Mouse (Mus musculus): Measurements from ENCODE around the gene Bdp1. TPM values are rescaled to one million over a fixed set of nuclear protein-coding genes. Genes with fewer than 3 reads are reported as not detected.

Bdp1 gene
- polyA plus RNA-seq, 1 experiment from 2014 or later: 25.8 TPM

DNA sequence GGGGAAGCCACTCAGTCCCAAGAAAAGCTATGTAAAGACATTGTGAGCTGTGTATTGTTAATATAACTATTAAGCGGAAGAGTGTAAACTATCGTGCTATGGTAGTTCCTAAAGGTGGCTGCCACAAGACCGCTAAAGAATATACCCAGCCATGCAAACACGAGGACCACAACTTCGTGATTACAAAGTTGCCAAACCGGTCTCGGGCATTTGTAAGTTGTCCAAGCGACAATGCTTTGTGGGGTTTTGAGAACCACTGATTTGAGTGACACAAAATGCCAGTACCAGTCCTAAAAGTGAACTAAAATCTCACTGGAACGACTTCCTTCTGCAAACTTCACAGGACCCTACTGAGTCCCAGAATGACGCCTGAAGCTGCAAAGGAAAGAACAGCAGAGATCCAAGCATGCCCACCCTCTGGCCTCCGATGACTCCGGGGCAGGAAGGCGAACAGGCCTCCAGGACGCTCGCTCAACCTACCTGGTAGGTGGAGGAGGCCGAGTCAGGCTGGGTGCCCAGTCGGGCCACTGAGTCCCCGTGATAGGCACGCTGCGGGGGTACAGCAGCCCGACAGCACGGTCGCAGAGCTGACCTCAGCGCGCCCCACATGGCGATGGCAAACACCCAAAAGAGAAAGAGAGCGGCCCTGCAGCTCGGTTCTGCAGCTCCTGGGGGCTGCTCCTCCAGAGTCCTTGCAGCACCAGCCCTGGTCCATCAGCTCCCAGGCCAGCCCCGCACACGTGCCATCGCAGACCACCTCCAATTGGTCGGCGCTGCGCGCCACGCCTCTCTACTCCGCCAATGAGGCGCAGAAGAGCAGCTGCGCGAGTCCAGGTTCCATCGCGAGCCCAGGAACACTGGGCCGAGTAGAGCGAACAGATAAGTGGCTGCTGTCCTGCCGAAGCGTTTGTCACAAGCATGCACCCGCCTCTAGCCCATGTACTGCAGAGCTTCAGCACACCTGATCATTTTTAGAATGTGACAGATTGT is 88.7 kb downstream of the Bdp1 start, which contains the start of gene Mccc2:
Gene Mccc2, minus strand, starts transcription at position 734 of the 990 bp plus-strand sequence.
- peak within 1 kb of the TSS; percentile 78 for H3K9ac ChIP-seq (replicated peaks; ENCODE audit: low read length)
- peak; percentile 100 for ATAC-seq (ENCODE audit: low FRiP score, low TSS enrichment)
- 3% methylated on average over 47 of the region's 47 CpGs for WGBS
- no peaks in the 10 kb centered on the region for H3K27me3 ChIP-seq (ENCODE audit: insufficient read depth, low read length)
- H3K4me1 ChIP-seq (ENCODE audit: insufficient read depth, low read length): peaks cover 19% of the 10 kb centered on the region
- peak within 1 kb of the TSS; percentile 82 for H3K4me2 ChIP-seq (replicated peaks; ENCODE audit: low read depth, low read length)
- 0 out of 2 replicates have a peak, but pooled peaks cover 3% of the 10 kb centered on the region for H3K36me3 ChIP-seq (ENCODE audit: insufficient read depth, low read length)
- peak within 1 kb of the TSS; percentile 55 for H3K27ac ChIP-seq (ENCODE audit: low read length)
- peak within 1 kb of the TSS; percentile 67 for H3K4me3 ChIP-seq (ENCODE audit: low read length)
- no peaks in the 10 kb centered on the region for H3K9me3 ChIP-seq (ENCODE audit: low read length)

DNA sequence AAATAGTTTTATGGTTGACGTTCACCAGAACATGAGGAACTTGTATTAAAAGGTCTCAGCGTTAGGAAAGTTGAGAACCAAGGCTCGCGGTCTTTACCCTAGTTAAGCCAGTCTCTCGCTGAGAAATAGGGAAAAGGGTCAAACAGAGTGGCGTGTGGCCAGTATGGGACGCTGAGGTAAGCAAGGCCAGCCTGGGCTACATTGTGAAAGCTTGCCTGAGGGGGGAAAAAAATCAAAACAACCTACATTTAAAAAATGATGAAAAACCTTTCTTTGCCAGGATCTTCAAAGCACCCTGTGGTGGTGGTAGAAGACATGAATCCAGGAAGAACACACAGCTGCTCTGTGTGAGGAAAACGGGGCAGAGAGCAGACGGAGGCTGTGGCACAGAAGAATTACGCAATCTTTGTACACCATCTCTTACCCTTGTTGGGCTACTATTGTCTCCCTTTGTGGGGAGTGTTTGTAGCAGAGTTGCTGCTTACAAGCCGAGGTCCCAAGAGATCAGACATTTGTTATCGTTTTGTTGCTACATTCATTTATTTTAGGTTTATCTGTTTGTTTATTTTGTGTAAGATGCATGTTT is 97.9 kb downstream of the Bdp1 start:
- Histone ChIP-seq H3K27me3 (ENCODE audit: insufficient read depth, low read length) (no peaks in the 10 kb centered on the region), H3K4me3 (ENCODE audit: low read length) (no peak overlapping the region), H3K36me3 (ENCODE audit: insufficient read depth, low read length) (no peaks in the 10 kb centered on the region), H3K4me1 (ENCODE audit: insufficient read depth, low read length) (no peaks in the 10 kb centered on the region), H3K4me2 (replicated peaks; ENCODE audit: low read depth, low read length) (no peak overlapping the region), H3K9ac (replicated peaks; ENCODE audit: low read length) (no peak overlapping the region), H3K27ac (ENCODE audit: low read length) (no peak overlapping the region), H3K9me3 (ENCODE audit: low read length) (no peaks in the 10 kb centered on the region)
- 90% methylated on average over 12 of the region's 12 CpGs for WGBS
- no peak for ATAC-seq (ENCODE audit: low FRiP score, low TSS enrichment)

DNA sequence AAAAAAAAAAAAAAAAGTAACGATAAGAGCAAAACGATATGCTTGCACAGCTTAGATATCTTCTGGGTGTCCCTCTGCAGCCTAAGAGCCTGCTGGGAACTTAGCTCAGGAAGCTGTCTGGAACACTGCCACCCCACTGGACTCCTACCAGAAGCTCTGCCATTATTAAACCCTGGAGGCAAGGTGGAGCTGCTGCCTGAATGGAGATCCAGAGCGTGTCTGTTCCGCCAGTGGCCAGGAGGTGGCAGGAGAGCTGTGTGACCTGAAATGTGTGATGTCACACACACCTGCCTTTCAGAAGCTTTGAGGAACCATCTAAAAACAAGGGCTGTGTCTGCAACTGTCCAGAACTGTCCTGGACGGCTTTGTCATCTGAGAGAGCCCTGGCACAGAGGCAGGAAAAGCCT is 102.1 kb downstream of the Bdp1 start:
- Histone ChIP-seq H3K9ac (replicated peaks; ENCODE audit: low read length) (no peak overlapping the region), H3K4me3 (ENCODE audit: low read length) (no peak overlapping the region), H3K27ac (ENCODE audit: low read length) (no peak overlapping the region), H3K27me3 (ENCODE audit: insufficient read depth, low read length) (no peaks in the 10 kb centered on the region), H3K36me3 (ENCODE audit: insufficient read depth, low read length) (no peaks in the 10 kb centered on the region), H3K4me1 (ENCODE audit: insufficient read depth, low read length) (no peaks in the 10 kb centered on the region), H3K9me3 (ENCODE audit: low read length) (no peaks in the 10 kb centered on the region), H3K4me2 (replicated peaks; ENCODE audit: low read depth, low read length) (no peak overlapping the region)
- peak; percentile 69 for ATAC-seq (ENCODE audit: low FRiP score, low TSS enrichment)
- 32% methylated on average over 5 of the region's 5 CpGs for WGBS

DNA sequence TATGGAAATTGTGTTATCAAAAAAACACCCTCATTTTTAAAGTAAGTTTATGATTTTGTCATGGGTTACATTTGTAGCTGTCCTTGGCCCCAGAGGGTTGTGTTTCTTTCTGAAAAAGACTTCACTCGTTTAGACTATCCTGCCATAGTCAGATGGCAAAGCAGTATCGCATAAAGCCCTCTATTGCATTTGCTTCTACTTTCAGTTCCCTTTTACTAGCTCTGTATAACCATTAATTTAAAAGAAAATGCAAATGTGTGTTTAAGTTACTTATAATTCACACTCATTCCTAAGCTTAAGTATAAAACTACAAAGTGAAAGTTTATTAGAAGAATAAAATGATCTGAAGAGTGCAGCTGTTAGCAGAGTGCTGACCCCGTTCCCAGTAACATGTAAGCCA is 104.8 kb downstream of the Bdp1 start:
- Histone ChIP-seq H3K4me1 (ENCODE audit: insufficient read depth, low read length) (no peaks in the 10 kb centered on the region), H3K9me3 (ENCODE audit: low read length) (no peaks in the 10 kb centered on the region), H3K4me2 (replicated peaks; ENCODE audit: low read depth, low read length) (no peak overlapping the region), H3K36me3 (ENCODE audit: insufficient read depth, low read length) (no peaks in the 10 kb centered on the region), H3K9ac (replicated peaks; ENCODE audit: low read length) (no peak overlapping the region), H3K27ac (ENCODE audit: low read length) (no peak overlapping the region), H3K27me3 (ENCODE audit: insufficient read depth, low read length) (no peaks in the 10 kb centered on the region), H3K4me3 (ENCODE audit: low read length) (no peak overlapping the region)
- 90% methylated on average over 3 of the region's 3 CpGs for WGBS
- ATAC-seq (ENCODE audit: low FRiP score, low TSS enrichment): no peak

DNA sequence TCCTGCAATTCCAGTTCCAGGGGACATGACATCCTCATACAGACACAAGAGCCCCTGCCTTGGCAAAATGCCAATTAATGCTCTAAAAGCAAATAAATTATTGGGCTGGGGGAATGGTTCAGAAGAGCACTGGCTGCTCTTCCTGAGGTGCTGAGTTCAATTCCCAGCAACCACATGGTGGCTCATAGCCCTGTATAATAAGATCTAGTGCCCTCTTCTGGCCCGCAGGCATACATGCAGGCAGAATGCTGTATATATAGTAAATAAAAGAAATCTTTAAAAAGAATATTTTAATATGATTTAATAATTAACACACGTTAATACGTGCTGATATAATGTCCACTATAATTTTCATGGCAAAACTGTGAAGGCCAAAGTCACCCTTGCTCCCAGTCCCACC is 105.8 kb downstream of the Bdp1 start:
- Histone ChIP-seq H3K4me3 (ENCODE audit: low read length) (no peak overlapping the region), H3K9ac (replicated peaks; ENCODE audit: low read length) (no peak overlapping the region), H3K9me3 (ENCODE audit: low read length) (no peaks in the 10 kb centered on the region), H3K4me2 (replicated peaks; ENCODE audit: low read depth, low read length) (no peak overlapping the region), H3K36me3 (ENCODE audit: insufficient read depth, low read length) (no peaks in the 10 kb centered on the region), H3K4me1 (ENCODE audit: insufficient read depth, low read length) (no peaks in the 10 kb centered on the region), H3K27ac (ENCODE audit: low read length) (no peak overlapping the region), H3K27me3 (ENCODE audit: insufficient read depth, low read length) (no peaks in the 10 kb centered on the region)
- WGBS: 84% methylated on average over 3 of the region's 3 CpGs
- no peak for ATAC-seq (ENCODE audit: low FRiP score, low TSS enrichment)

DNA sequence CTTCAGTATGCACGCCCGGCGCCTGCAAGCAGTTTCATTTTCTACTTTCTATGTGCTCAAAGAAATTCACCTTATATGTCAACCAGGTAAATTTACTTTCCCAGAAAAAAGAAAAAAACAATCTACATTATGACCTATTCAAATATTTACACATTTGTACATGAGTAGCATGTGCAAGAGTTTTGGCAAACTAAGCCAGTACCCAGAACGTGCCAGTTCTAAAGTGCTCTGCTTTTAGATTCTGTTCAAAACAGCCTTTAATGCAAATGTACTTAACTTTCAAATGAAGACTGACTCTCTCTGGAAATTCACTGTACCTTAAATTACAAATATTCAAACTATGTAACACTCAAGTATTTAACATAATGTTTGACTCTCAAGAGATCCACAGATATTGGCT is 114.3 kb downstream of the Bdp1 start:
- ATAC-seq (ENCODE audit: low FRiP score, low TSS enrichment): no peak
- Histone ChIP-seq H3K9ac (replicated peaks; ENCODE audit: low read length) (no peak overlapping the region), H3K27ac (ENCODE audit: low read length) (no peak overlapping the region), H3K4me1 (ENCODE audit: insufficient read depth, low read length) (no peaks in the 10 kb centered on the region), H3K4me3 (ENCODE audit: low read length) (no peak overlapping the region), H3K36me3 (ENCODE audit: insufficient read depth, low read length) (peaks cover 23% of the 10 kb centered on the region), H3K27me3 (ENCODE audit: insufficient read depth, low read length) (no peaks in the 10 kb centered on the region), H3K4me2 (replicated peaks; ENCODE audit: low read depth, low read length) (no peak overlapping the region), H3K9me3 (ENCODE audit: low read length) (no peaks in the 10 kb centered on the region)
- 95% methylated on average over 4 of the region's 4 CpGs for WGBS

DNA sequence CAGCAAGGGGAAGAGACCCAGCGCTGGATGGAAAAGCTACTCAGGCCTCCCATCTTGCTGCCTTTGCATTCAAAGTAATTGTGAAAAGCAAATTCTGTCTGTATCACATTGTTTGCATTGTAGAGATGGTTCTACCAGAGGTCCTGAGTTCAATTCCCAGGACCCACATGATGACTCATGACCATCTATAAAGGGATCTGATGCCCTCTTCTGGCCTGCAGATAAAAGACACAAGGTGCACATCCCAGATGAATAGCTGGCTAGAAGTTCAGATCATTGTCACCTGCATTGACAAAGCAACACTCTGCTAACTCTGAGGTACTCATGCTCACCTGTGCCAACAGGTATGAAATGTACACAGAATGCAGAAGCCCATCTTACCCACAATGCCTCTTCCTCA is 120.5 kb downstream of the Bdp1 start:
- Histone ChIP-seq H3K36me3 (ENCODE audit: insufficient read depth, low read length) (0 out of 2 replicates have a peak, but pooled peaks cover 3% of the 10 kb centered on the region), H3K9ac (replicated peaks; ENCODE audit: low read length) (no peak overlapping the region), H3K27ac (ENCODE audit: low read length) (no peak overlapping the region), H3K27me3 (ENCODE audit: insufficient read depth, low read length) (no peaks in the 10 kb centered on the region), H3K4me1 (ENCODE audit: insufficient read depth, low read length) (no peaks in the 10 kb centered on the region), H3K4me2 (replicated peaks; ENCODE audit: low read depth, low read length) (no peak overlapping the region), H3K9me3 (ENCODE audit: low read length) (no peaks in the 10 kb centered on the region), H3K4me3 (ENCODE audit: low read length) (no peak overlapping the region)
- WGBS: 93% methylated on average over 1 of the region's 1 CpGs
- no peak for ATAC-seq (ENCODE audit: low FRiP score, low TSS enrichment)

DNA sequence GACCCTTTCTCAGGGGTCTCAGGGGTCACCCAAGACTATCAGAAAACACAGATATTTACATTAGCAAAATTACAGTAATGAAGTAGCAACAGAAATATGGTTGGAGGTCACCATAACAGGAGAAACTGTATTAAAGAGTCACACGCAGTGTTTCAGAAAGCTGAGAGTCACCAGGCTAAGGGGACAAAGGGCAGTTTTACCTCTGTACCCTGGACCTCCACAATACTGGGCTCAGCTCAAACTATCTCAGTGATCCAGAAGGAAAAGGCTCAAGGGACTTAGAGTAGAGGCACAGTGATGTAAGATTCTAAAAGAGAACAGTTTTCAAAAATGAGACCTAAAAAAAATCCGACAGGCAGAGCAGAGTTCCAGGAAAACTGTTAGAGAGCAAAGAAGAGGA is 124.5 kb downstream of the Bdp1 start:
- Histone ChIP-seq H3K27me3 (ENCODE audit: insufficient read depth, low read length) (no peaks in the 10 kb centered on the region), H3K27ac (ENCODE audit: low read length) (no peak overlapping the region), H3K9ac (replicated peaks; ENCODE audit: low read length) (no peak overlapping the region), H3K36me3 (ENCODE audit: insufficient read depth, low read length) (peaks cover 10% of the 10 kb centered on the region; the same call in 1 of the 2 replicates), H3K4me3 (ENCODE audit: low read length) (no peak overlapping the region), H3K9me3 (ENCODE audit: low read length) (no peaks in the 10 kb centered on the region), H3K4me2 (replicated peaks; ENCODE audit: low read depth, low read length) (no peak overlapping the region), H3K4me1 (ENCODE audit: insufficient read depth, low read length) (no peaks in the 10 kb centered on the region)
- WGBS: 69% methylated on average over 2 of the region's 2 CpGs
- ATAC-seq (ENCODE audit: low FRiP score, low TSS enrichment): no peak

DNA sequence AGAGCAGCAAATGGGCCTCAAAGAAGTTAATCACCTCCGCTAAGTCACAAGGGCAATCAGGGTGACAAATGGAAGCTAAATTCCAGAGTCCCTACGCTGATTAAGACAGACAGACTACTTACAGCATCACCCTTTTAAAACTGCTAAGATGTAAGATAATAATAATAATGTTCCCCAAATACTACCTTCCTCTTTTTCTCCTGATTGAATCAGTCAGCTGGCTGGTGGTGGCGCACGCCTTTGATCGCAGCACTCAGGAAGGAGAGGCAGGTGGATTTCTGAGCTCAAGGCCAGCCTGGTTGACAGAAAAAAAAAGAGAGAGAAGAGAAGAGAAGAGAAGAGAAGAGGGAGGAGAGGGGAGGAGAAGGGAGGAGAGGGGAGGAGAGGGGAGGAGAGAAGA is 133.8 kb downstream of the Bdp1 start:
- H3K4me1 ChIP-seq (ENCODE audit: insufficient read depth, low read length): no peaks in the 10 kb centered on the region
- H3K4me3 ChIP-seq (ENCODE audit: low read length): no peak overlapping the region
- WGBS: 83% methylated on average over 5 of the region's 5 CpGs
- peaks cover 11% of the 10 kb centered on the region; the same call in 1 of the 2 replicates for H3K36me3 ChIP-seq (ENCODE audit: insufficient read depth, low read length)
- no peak for ATAC-seq (ENCODE audit: low FRiP score, low TSS enrichment)
- no peak overlapping the region for H3K27ac ChIP-seq (ENCODE audit: low read length)
- no peak overlapping the region for H3K4me2 ChIP-seq (replicated peaks; ENCODE audit: low read depth, low read length)
- H3K9ac ChIP-seq (replicated peaks; ENCODE audit: low read length): no peak overlapping the region
- H3K9me3 ChIP-seq (ENCODE audit: low read length): no peaks in the 10 kb centered on the region
- H3K27me3 ChIP-seq (ENCODE audit: insufficient read depth, low read length): no peaks in the 10 kb centered on the region

Data from kidney, embryonic 16.5 days (tissue).